Mouse (Mus musculus) right cerebral cortex, postnatal 36 days (tissue): ENCODE data around the gene Hist1h1e.
"Not testable (repeated sequence)": the region's sequence is repeated elsewhere in the genome, so short reads cannot be mapped to it uniquely, and the experiment has no call there.

Experiments
- DNase-seq, 2 experiments: peaks; one replicate each; pipeline ENCODE4 v3.0.0; 2022; ENCODE audit warnings: low spot score in 2 of 2, mixed read lengths in 1 of 2

The Hist1h1e gene

GRCm38 (mm10) chr13:23591886-23592285, 30.5 kb downstream of the Hist1h1e start:
- DNase-seq, result not testable (repeated sequence)

DNA sequence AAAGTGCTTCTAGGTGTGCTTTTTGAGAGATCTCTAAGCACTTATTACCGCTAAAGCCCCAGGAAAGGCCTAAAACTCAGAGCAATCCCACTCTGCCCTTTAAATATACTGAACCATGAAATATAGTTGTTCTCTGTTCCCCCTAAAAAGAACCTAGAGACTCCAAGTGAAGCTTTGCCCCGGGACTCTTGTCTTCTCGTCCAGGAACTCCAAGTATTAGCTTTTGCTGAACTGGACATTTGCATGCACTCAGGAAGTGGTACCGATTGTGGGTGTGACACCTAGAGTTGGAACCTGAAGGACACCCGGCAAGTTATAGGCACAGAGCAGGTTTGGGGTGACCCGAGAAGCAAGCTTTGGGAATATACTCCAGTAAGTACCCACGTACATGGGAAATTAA, 31.2 kb downstream of the Hist1h1e start:
- no peak for DNase-seq

DNA sequence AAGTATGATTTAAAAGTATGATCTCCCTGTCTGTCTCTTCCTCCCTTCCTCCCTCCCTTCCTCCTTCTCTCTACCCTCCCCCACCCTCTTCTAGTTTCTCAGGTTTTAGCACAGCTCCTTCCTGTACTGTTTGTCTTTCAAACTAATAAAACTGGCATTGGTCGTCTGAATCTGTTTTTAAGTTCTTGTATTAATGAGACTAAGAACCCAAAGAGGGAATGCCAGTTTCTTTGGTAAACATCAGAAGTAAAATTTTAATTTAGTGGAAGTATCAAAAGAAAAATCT, 35.5 kb downstream of the Hist1h1e start:
- DNase-seq, result no peak

DNA sequence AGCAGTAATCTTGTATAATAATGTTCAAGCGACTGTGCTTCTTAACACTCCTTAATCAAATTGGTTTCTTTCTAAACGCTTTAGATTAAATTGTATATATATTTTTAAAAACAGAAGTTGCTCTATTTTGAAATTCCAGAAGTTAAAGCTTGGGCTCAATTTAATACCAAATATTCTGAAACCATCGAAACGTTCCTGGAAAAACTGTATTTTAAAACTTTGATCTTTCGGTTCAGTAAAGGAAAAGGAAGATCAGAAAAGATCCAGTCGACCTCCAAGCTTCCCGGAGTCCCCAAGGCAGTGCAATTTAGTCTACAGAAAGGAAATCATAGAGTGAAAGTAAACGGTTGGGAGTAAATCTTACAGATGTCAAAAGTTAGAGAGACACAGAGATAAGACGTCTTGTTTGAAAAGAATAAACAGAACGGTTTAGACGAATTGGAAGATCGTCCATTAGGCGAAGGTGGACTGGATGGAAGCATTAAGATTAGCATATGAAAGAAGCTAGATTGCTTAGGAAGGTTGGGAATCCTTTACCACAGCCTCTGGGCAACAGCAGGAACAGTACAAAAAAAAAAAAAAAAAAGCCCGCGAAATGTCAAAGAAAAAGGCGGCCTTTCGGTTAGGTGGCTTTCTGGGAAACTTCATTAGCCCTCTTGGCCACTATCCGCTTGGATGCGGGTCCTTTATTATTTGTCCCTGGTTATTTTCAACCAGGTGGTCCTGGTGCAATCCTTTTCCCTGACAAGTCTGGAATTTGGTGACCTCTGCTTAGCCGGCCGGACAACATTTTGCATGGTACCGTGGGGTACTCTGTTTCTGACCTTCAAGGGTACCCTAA, 36.0 kb downstream of the Hist1h1e start:
- DNase-seq, result no peak

GRCm38 (mm10) chr13:23585442-23586098, 36.8 kb downstream of the Hist1h1e start:
- DNase-seq, result peak; percentile 62 to 74

DNA sequence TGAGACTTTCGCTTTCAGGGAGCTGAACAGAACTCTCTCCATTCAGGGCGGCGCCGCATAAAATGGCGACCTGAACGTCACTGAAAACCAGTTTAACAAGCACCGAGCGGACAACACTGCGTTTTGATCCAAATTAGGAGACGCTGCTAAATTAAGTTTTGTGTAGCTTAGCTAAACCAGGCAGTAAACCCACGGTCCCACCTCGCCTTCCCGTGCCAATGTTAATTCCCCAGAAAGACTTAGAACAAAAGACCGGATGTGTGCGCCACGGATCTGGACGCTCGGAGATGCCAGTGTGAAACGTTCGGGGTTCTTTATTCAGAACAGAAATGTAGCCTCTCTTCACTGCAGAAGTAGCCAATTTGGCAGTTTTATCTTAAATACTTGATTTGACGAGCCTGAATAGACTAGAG, 37.3 kb downstream of the Hist1h1e start:
- DNase-seq, result peak; percentile 48 to 76

GRCm38 (mm10) chr13:23584331-23584730, 38.0 kb downstream of the Hist1h1e start:
- no peak for DNase-seq

- DNase-seq, result no peak
Observed at GRCm38 (mm10) chr13:23583387-23584068, 38.8 kb downstream of the Hist1h1e start.

GRCm38 (mm10) chr13:23582219-23583056, 39.9 kb downstream of the Hist1h1e start:
- no peak for DNase-seq

- DNase-seq, result peak; percentile 94 to 97
Observed at GRCm38 (mm10) chr13:23581408-23582218, 40.7 kb downstream of the Hist1h1e start, which contains the start of gene Hist1h4d. Hist1h4d (plus strand) TSS chr13:23581598.

GRCm38 (mm10) chr13:23577835-23578234, 44.5 kb downstream of the Hist1h1e start:
- no peak for DNase-seq

- no peak for DNase-seq
Observed at GRCm38 (mm10) chr13:23576906-23577639, 45.3 kb downstream of the Hist1h1e start.

GRCm38 (mm10) chr13:23576351-23576881, 45.9 kb downstream of the Hist1h1e start:
- DNase-seq, result no peak

DNA sequence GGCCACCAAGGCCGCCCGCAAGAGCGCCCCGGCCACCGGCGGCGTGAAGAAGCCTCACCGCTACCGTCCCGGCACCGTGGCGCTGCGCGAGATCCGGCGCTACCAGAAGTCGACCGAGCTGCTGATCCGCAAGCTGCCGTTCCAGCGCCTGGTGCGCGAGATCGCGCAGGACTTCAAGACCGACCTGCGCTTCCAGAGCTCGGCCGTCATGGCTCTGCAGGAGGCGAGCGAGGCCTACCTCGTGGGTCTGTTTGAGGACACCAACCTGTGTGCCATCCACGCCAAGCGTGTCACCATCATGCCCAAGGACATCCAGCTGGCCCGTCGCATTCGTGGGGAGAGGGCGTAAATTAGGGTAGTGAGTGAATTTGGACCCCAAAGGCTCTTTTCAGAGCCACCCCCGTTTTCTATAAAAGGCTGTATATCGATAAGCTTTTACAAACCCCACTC, 46.5 kb downstream of the Hist1h1e start:
- DNase-seq, result not testable (repeated sequence)

DNA sequence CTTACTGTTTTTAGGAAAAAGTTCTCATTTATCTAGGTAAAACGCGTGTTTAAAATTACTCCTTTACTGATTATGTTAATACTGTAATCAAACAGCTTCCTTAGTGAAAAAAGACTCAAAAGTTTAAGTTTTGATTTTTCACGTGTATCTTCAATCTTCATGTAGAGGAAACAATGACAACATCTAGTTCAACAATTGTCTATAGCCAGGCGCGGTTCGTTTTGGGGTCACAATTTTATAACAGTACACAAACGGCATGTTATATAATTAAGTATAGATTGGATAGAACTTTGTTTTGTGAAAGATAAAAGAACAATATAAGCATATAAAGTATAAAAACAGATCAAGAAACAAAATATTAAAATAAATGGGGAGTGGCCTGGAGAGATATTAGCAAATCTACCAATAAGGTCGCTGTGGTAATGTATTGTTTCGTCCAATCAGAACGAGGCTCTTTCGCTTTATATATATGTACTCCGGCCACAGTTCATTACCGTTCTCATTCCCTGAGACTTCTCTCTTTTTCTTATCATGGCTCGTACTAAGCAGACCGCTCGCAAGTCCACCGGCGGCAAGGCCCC, 47.0 kb downstream of the Hist1h1e start, which contains the start of gene Hist1h3d:
TSS of gene Hist1h3d (plus strand) at position 493 of the 581 bp plus-strand sequence.
- peak in 1 of 2 experiments; percentile 62 for DNase-seq

GRCm38 (mm10) chr13:23574546-23575170, 47.7 kb downstream of the Hist1h1e start:
- not testable (repeated sequence) for DNase-seq

DNA sequence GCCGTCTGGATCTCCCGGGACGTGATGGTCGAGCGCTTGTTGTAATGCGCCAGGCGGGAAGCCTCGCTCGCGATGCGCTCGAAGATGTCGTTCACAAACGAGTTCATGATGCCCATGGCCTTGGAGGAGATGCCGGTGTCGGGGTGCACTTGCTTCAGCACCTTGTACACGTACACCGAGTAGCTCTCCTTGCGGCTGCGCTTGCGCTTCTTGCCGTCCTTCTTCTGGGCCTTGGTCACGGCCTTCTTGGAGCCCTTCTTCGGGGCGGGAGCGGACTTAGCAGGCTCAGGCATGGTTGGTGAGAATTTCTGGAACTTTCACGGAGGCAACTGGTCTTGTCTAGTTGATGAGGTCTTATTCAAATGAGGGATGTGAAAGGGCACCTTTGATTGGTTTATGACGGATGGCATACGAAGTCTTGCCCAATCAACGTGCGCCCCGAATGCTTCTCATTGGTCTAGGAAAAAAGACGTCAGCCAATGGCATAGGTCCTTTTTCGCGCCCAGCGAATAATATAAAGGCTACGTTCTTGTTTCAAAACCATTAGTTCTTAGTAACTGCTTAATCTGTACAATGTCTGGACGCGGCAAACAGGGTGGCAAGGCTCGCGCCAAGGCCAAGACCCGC, 48.3 kb downstream of the Hist1h1e start, which contains the start of the genes Hist1h2bf and Hist1h2ad:
TSS of gene Hist1h2bf (minus strand) at position 299 of the 627 bp plus-strand sequence.
TSS of gene Hist1h2ad (plus strand) at position 484 of the 627 bp plus-strand sequence.
- peak; percentile 95 to 97 for DNase-seq
